Mouse (Mus musculus) heart, postnatal 25 days (tissue): ENCODE results near the gene Ttk. TPM values are rescaled to one million over a fixed set of nuclear protein-coding genes. Genes with fewer than 3 reads are reported as not detected.

ENCODE experiments used
- DNase-seq: peaks from one replicate; pipeline ENCODE4 v3.0.0; 2022; ENCODE audit warnings: low spot score
- intact Hi-C: fragments of 180-260 bp; cut with DNase I; formaldehyde crosslinking; loops from one replicate; pipeline ENCODE4 v1.15.1; 2025
- total RNA-seq, 2 experiments: library from RNA; stranded (reverse); gene quantifications; 2 replicates each; pipeline ENCODE4 v1.2.3; 2021

The Ttk gene
- total RNA-seq, 2 experiments from 2014 or later, result 0.36 to 0.39 TPM

GRCm38 (mm10) chr9:83893073-83893472, 58.6 kb downstream of the Ttk start:
- intact Hi-C loops, result no loop called here
- DNase-seq, result no peak

- DNase-seq, result no peak
- intact Hi-C loops, result no loop called here
Observed at GRCm38 (mm10) chr9:83893767-83894330, 59.4 kb downstream of the Ttk start.

- intact Hi-C loops, result no loop called here
- no peak for DNase-seq
Observed at GRCm38 (mm10) chr9:83902086-83902485, 67.6 kb downstream of the Ttk start.

- no peak for DNase-seq
- intact Hi-C loops, result loop anchor here (1.0 kb wide), 1 partner anchor 99 kb away; no protein-coding TSS in a partner anchor
Observed at GRCm38 (mm10) chr9:83905820-83906219, 71.3 kb downstream of the Ttk start.

- intact Hi-C loops, result no loop called here
- DNase-seq, result no peak
Observed at GRCm38 (mm10) chr9:83907017-83907416, 72.5 kb downstream of the Ttk start.

GRCm38 (mm10) chr9:83909836-83910235, 75.3 kb downstream of the Ttk start:
- no peak for DNase-seq
- intact Hi-C loops, result no loop called here

GRCm38 (mm10) chr9:83910926-83911325, 76.4 kb downstream of the Ttk start:
- intact Hi-C loops, result no loop called here

More at GRCm38 (mm10) chr9:83910926-83911325, 76.4 kb downstream of the Ttk start:
- no peak for DNase-seq

Other genes starting within 250 kb of the Ttk start
- under 1 TPM; 0.11 to 0.21 TPM for gene Elovl4, start 28.4 kb upstream of the Ttk start, total RNA-seq
- 100 to 1,000 TPM in 1 of 2 experiments, 10 to 100 TPM in 1; 92.4 to 100 TPM for gene Bckdhb, start 90.5 kb downstream of the Ttk start, total RNA-seq